Mouse (Mus musculus): ENCODE measurements around the gene Hcrt.

The Hcrt gene

DNA sequence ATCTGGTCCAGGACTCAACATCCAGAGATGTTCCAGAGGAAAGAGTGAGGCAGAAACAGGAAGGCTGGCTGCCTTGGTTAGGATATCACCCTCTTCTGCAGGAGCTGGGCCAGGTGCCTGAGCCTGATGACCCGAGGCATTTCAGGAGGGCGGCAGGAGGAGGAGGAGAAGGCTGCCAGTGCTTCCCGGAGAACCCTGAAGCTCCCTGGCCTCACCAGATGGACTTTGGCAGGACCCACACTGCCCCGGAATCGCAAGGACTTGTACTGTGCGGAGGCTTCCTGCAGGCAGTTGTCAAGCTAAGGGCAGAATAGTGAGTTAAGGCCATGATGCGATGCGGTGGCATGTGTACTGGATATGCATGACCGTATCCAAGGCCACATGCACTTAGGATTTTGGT is 4.0 kb upstream of the Hcrt start:
- no peak for DNase-seq

DNA sequence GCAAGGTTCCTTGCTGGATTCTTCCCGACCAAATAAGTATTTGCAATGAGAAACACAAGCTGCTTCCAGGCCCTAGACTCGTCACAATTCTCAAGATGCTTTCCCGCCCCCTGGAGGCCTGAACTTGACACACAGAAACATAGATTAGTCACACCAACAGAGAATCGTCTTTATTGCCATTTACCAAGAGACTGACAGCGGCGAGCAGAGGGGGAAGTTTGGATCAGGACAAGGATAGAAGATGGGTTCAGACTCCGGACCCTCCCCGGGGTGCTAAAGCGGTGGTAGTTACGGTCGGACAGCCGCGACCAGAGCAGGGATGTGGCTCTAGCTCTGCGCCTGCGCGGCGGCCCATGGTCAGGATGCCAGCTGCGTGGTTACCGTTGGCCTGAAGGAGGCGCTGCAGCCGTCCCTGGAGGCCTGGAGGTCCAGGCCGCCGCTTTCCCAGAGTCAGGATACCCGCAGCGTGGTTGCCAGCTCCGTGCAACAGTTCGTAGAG is 1.1 kb downstream of the Hcrt start:
- peak; percentile 89 for DNase-seq

DNA sequence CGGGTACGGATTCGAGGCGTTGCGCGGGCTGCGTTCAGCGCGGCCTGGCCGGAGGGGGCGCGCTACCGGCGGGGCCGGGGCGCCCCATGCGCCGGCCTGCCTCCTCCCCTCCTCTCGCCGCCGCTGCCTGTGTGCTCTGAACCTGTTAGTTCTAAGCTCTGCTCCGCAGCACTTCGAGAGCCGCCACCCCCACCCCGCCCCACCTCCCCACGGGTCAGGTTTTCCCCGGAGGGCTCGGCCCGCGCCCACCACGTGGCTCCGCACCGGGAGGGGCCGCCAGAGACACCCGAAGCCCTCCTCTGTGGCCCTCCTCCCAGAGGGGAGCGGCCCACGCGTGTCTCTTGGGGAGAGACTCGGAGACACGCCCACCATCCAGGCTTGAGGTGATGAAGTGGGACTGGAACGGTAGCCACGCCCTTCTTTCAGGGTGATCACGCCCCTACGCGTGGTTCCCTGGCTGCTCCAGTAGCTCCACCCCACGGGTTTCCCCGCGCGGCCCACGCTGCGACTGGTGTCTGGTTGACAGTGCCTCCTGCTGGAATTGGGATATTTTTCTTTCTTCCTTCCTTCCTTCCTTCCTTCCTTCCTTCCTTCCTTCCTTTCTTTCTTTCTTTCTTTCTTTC is 3.0 kb downstream of the Hcrt start, which contains the start of gene Kcnh4:
Gene Kcnh4 (minus strand): TSS at position 332 of the 623 bp plus-strand sequence.
- peak; percentile 84 for DNase-seq

DNA sequence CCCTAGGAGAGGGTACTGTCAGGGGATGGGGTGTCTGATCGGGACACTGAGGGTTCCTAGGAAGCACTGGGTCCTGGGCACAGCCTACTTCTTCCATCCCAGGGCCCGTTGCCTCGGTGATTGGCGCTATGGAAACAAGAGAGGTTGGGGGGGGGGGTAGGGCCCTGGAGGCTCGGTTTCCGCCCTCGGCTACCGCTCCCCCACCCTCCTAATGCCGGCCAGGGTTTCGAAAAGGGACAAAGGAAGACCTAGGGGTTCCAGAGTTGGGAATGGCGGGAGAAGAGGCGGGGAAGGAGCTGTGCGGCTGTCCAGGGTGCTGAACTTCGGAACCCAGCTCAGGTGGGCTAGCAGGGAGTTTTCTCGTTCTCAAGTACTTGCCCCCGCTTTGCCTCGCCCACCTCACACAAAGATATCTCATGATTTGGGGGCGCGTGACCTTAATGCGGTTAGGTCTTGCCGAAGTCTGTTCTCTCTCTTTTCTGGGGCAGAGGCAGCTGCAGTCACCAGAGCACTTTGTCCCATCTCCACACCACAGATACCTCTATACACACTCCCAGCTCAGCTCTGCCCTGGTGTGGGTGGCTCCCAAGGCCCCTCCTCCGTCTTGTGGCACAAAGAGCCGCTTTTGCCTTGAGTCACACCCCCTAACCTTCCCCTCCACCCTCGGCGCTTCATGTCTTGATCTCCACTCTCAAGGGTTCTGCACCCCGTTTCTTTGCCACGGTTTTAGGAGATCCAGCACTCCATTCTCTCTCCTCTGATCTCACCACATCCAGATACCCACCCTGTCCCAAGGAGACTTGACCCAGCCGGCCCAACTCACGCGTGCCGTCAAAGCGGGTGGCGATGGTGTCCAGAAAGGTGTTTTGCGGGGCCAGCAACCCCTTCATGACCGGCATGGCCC is 3.8 kb downstream of the Hcrt start:
- peak; percentile 26 for DNase-seq

DNA sequence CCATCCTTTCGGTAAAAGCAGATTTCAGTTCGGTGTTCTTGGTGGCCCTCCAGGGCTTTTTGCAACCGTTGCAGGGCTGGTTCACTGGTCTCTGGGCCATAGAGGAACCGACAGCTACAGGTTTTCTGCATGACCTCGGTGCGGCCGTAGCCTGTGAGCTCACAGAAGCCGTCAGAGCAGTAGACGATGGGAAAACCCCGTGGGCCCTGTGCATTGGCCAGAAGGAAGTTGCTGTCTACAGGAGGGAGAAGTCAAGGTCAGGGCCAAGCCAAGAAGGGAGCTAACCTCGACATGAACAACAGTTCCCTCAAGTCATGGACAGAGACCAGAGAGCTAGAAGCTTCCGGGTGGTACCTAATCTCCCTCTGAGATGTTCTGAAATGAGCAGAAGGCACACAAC is 5.2 kb downstream of the Hcrt start:
- DNase-seq = no peak

DNA sequence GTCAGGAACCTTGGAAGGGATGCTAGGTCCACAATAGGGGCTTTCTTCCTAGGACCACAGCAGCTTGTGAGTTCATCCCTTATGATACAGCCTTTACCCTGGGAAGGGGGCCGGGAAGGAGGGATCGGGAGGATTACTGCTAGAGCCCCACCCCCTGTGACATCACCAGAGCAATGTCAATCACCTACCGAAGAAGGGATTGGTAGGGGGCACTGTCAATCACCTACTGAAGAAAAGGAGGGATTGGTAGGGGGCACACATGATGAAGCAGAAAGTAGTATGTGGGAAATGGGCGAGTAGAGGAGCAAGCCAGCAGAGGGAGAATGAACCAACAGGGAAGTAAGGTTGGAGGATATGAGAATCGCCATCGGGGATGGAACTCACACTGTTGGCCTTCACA is 6.3 kb downstream of the Hcrt start:
- DNase-seq = no peak

DNA sequence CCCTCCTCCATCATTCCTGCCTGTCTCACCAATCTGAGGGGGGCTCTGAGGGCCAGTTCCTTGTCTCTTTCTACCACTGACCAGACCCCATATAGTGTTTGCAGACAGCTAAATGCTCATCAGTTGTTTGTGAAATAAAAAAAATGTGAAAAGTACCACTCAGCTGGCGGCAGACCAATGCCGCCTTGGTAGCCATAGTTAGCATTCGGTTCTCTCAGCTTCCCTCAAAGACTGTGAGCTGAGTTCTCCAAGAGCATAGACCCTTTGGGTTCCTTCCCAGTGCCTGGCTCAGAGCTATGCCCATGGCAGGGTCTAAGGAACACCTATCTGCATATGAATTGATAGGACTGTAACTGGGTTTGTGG is 8.1 kb downstream of the Hcrt start:
- DNase-seq = peak; percentile 45

DNA sequence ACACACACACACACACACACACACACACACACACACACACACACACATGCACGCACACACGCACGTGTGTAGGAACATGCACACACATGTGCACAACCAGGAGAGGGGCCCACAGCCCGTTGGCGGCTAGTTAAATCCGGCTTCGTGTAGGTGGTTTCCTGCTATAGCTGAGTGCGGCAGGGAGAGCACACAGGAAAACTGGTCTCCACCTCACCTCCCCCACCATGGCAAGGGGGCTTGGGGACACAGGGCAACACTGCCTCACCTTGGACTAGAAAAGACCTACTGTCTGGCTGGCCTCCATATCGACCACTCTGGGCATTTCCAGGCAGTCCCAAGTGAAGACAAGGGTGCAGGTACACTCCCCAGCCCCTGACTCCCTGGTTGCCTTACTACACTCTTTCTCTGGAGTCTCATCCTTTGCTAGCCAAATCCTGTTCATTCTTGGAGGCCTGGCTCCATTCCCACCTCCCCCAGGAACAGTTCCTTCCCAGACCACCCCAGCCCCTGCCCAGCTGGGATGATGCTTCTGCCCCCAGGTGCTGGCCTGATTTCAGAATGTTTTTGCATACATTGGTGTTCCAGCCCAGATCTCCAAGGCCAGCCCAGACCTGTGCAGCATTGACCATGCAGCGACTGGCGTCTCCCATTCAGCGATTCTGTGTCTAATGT is 8.6 kb downstream of the Hcrt start:
- DNase-seq = peak; percentile 73

DNA sequence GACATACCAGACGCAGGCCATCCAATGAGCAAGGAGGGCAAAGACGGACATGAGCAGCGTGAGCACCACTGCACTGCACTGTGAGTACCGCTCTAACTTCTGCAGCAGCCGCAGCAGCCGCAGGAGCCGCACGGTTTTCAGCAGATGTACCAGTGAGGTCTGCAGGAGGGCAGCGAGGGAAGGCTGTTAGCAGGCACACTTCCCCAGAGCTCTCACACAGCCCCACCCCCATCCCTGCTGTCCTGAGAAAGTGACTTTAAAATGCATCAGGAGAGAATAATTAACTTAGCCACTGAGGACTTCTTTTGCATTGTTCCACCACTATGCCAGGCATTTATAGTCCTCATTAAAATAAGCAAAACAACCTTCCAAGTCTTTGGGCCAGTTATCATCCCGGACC is 10.4 kb downstream of the Hcrt start:
- DNase-seq = no peak

DNA sequence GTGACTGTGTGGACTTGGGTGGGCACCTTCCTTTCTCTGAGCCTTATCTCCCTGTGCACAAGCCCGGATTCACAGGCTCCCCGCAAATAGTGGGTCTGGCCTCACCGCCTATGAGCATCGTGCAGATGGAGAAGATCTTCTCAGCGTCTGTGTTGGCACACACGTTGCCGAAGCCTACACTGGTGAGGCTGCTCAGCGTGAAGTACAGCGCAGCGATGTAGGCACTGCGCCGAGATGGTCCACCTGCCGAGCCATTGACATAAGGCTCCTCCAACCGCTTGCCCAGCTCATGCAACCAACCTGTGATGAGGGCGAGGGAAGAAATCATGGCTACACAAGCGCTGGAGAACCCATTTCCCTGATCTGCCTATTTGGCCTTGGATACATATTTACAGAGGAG is 12.6 kb downstream of the Hcrt start:
- DNase-seq = peak; percentile 52

DNA sequence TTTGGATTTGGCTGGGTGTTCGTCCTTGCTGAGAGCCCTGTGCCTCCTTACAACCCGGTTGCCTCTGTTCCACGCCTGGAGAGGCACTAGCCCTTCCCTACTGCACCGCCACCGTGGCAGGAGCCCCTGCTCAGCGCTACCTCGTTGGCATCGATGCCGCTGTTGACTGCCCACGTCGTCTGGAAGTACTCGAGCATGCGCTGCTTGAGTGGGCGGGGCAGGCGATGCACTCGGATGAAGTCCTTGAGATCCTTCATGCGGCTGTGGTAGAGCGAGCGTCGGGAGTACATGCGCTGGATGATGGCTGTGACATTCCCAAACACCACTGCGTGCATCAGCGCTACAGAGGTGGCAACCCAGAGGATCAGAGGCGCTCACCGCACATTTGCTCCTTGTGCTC is 13.3 kb downstream of the Hcrt start:
- DNase-seq = peak; percentile 47

DNA sequence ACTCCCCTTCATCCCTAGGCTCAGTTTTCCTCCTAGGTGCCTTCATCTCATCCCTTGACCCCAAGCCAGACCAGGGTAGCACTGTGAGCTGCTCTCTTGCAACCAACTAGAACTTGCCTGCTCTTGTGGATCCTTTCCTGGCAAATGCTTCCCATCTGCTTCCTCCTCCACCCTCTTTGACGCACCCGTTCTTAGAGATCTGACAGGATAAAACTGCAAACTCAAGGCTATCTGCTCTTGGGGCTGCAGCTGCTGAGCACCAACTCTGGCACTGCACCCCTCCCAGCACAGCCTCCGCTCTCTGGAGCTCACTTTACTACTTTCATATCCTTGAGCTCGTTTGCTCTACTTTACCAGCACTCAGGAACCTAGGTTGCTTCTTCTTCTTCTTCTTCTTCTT is 14.1 kb downstream of the Hcrt start:
- DNase-seq = no peak

DNA sequence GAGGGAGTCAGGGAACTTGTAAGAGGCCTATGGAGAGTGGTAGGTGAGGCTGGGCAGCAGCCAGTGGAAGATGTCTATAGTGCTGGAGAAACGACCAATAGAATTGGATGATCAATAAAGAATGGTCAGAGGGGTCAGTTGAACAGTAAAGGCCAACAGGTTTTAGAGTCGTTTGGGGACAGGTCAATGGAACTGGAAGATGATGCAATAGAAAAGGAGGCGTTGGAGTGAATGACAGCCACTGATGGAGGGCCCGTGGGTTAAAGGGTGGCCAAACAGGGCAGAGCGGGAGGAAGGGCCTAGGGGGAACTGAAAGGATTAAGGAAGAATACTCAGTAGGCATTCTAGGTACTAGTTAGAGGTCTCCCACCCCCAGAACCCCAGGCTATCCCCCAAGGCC is 15.6 kb downstream of the Hcrt start:
- no peak for DNase-seq

DNA sequence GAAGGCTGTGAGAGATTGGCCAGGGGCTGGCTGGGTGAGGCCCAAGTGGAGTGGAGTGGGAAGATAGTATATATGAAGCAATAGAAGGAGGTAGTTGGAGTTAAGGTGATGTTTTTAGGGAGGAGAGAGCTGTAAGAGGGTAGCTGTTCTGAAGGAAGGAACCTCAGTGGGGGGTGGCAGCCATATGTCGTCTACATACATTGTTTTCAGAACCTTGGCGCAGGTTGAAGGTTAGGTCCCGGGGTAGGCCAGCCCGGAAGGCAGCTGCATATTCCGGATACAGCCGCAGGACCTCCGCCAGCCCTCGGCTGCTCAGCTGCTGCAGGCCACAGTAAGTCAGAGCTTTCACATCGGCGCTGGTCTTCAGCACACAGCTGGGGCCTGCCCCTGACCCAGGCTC is 16.2 kb downstream of the Hcrt start:
- DNase-seq = no peak

DNA sequence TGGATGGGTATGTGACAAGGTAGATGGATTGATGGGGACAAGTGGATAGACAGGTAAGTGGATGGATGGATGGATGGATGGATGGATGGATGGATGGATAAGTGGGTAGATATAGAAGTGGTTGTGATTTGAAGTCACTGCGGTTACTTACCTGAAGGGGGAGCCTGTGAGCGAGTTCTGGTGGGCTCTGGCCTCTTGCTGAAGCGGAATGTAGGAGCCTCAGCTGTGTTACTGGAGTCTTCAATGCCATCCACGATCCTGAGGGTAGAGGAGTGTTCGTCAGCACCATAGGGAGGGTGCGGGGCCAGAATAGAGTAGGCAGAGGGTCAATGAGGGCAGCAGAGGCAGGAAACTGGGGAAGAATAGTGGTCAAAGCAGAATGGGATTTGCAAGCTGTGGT is 17.6 kb downstream of the Hcrt start:
- peak; percentile 36 for DNase-seq

DNA sequence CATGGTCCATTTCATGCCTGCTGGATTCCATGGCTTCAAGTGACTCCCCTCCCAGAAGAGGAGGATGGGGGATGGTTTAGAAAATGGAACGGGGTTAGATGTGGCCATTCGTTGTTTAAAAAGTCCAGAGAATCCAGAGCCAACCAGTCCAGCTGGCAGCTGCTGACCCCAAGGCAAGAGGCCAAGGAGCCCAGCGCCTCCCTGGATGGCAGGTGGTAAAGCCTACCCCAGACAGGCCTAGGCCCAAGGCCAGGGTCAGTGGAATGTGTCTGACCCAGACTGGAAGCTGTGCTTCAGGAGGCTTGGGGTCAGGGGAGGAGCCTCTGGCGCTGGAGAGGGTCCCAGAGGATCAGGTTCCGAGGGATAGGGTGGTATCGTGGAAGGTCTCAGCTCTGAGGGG is 21.4 kb downstream of the Hcrt start:
- no peak for DNase-seq

DNA sequence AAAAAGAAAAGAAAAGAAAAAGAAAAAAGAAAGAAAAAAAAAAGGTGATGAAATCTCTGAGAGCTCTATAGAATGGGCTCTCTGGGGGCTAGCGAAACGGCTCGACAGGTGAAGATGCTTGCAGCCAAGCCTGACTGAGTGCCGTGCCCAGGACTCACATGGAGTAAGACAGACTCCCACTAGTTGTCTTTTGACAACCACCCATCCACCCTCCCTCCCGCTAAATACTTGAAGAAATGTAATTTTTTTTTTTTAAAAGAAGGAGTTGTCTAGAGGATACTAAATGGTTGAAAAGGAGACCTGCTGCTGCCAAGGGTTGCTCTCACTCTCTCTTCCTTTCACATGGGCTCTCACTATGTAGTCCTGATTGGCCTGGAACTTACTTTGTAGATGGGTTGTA is 24.0 kb downstream of the Hcrt start:
- DNase-seq = no peak

DNA sequence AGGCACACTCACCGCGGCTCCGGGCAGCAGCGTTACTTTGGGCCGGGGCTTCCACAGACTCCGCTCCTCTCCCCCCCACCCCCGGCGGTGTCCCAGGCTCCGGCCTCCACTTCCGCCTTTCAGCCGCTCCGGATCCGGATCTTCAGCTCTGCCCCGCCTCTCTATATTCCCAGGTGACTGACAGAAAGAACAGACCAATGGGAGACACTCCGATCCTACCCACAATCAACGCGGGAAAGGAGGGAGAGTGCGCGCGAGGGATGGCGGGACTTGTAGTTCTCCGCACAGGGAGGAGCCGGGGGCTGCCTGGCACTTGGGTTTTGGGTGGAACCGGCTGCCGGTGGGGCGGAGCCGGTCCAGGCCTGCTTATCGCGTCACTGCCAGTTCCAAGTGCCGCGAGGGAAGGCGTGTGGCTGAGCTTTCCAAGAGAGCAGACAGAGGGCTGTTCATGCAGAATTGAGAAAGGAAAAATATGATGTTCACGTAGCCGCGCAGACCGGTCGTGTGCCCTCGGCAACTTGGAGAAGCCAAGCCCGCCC is 24.6 kb downstream of the Hcrt start, which contains the start of gene Rab5c:
Gene Rab5c (minus strand): TSS at position 150 of the 539 bp plus-strand sequence.
- DNase-seq = peak; percentile 99

DNA sequence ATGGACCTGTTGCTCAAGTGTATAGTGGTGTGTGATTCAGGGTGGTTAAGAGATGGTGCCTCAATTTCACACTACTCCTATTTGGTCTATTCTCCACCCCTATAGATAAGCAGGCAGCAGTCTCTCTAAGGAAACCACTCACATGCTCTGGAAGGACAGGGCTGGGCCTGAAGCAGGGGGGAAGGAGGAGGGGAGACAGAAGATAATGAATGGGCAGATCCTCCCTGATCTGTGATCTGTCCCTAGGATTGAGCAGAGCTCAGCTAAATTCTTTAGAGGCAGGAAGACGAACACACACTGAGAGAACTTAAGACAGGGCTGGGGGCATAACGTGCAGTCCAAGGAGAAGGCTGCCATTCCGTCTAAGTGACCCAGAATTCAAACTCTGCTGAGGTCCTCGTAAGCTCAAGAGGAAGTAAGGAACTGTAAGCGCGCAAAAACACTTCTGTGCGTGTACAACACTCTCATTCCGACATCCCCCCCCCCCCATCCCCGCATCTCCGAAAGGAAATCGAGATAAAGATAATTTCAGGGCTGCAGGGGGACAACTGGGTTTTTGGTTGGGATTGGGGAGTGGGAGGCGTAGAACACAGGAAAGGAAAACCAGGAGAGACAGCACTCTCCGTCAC is 25.5 kb downstream of the Hcrt start:
- no peak for DNase-seq

DNA sequence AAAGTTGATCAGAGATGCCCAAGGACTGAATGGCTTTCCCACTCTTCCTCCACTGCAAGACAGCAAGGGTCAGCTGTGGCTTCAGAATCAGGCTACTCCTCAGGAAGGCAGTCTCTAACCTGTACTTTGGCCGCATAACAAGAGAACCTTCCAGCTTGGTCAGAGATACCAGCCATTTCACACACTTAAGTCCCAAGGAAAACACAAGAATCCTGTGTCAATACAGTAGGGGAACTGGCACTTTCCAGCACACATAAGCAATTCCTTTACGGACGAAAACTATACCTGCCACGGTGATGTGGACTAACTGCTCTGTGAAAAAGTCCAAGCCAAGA is 26.0 kb downstream of the Hcrt start:
- no peak for DNase-seq

DNA sequence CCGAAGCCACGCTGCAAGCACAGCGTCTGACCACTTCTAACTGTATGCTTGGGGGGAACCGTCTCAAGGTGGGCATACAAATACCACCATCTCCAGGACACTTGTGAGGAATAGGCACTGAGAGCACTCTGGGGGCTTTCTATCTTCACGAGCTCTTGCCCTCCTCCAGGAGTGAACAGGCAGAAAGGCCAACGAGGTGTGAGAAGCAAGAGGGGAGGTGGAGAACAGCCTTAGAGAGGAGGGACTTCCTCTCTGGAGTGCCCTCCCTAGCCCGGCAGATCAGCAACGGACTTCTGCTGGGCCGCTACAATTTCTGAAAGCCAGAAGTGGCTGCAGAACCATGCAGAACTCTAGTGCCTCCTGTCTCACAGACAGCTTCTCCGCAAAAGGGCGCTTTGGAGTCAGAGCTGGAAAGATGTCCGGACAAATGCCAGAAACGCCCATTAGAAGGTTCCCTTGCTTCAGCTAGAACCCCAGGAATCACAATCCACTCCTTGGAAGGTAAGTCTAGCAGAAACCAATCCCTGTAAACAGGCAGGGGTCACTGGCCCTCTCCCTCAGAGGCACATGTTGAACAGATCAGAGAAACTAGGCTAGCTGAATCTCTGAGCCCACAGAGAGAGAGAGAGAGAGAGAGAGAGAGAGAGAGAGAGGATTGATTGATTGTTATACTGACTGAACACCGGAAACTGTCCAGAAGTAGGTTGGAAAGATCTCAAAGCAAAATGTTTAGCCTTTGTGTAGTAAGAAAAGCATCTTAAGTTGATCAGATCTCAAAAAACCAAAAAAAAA is 26.6 kb downstream of the Hcrt start:
- no peak for DNase-seq

Data from right cerebral cortex, postnatal 25 days (tissue).